Mouse (Mus musculus) heart, adult 2 months (tissue): ENCODE results near the gene Ctnna2. TPM values are rescaled to one million over a fixed set of nuclear protein-coding genes. Genes with fewer than 3 reads are reported as not detected.

Source experiments
- DNase-seq, 2 experiments: peaks; one replicate each; pipeline ENCODE4 v3.0.0; 2021
- H3K27ac ChIP-seq: fragments of 200-600 bp; 2 replicates; pipeline ENCODE4 v1.8.1; 2022
- H3K27me3 ChIP-seq: fragments of 200-500 bp; 2 replicates; pipeline ENCODE4 v1.6.1; 2012; ENCODE audit warnings: mild to moderate bottlenecking, low read length, inconsistent platforms, mixed read lengths; ENCODE audit not compliant: control insufficient read depth, insufficient read depth
- H3K36me3 ChIP-seq: fragments of 200-500 bp; 2 replicates; pipeline ENCODE4 v1.6.1; 2012; ENCODE audit warnings: low read length, inconsistent platforms; ENCODE audit not compliant: control insufficient read depth, insufficient read depth
- H3K4me1 ChIP-seq: fragments of 200-500 bp; 2 replicates; pipeline ENCODE4 v1.6.1; 2011; ENCODE audit warnings: low read length; ENCODE audit not compliant: control insufficient read depth, insufficient read depth
- H3K4me3 ChIP-seq: fragments of 200-600 bp; 2 replicates; pipeline ENCODE4 v1.8.1; 2022
- H3K79me2 ChIP-seq: fragments of 200-500 bp; replicated peaks from 2 replicates; pipeline ENCODE4 v1.6.1; 2012; ENCODE audit warnings: mild to moderate bottlenecking, inconsistent platforms, low read length, moderate library complexity, mixed read lengths; ENCODE audit not compliant: control insufficient read depth, insufficient read depth
- H3K9ac ChIP-seq: fragments of 200-500 bp; 2 replicates; pipeline ENCODE4 v1.6.1; 2012; ENCODE audit warnings: low read depth, mild to moderate bottlenecking, control low read depth, inconsistent platforms, low read length, mixed read lengths
- CTCF ChIP-seq: fragments of 200-600 bp; IDR thresholded peaks from 2 replicates; pipeline ENCODE4 v1.8.1; 2022; ENCODE audit warnings: antibody characterized with exemption, mild to moderate bottlenecking, moderate library complexity
- EP300 ChIP-seq: fragments of 200-500 bp; IDR thresholded peaks from 2 replicates; pipeline ENCODE4 v1.6.1; 2011; ENCODE audit warnings: low read depth, low read length, control low read depth; ENCODE audit not compliant: insufficient read depth
- POLR2A ChIP-seq: fragments of 200-500 bp; IDR thresholded peaks from 2 replicates; pipeline ENCODE4 v1.6.1; 2011; ENCODE audit warnings: mild to moderate bottlenecking, low read depth, low read length, control low read depth; ENCODE audit not compliant: insufficient read depth
- WGBS: fragments of 180-500 bp; shearing (Covaris S2); methylation state at CpG from one replicate; pipeline ENCODE4 v1.1.7; 2018; 5-methylcytosine and 5-hydroxymethylcytosine counted together
- intact Hi-C: fragments of 180-260 bp; cut with DNase I; formaldehyde crosslinking; loops from one replicate; pipeline ENCODE4 v1.15.1; 2025
- long read RNA-seq: library from polyadenylated mRNA; stranded (forward); transcript quantifications from one replicate; pipeline ENCODE4 v2.0.0, GENCODE M21; 2021
- polyA plus RNA-seq: library from polyadenylated mRNA; depleted of rRNA; stranded (reverse); fragments of >200 nt; gene quantifications from 2 replicates; pipeline ENCODE4 v1.2.3, GENCODE M21; 2012; rRNA removed
- total RNA-seq, 2 experiments: library from RNA; stranded (reverse); gene quantifications; 2 replicates each; pipeline ENCODE4 v1.2.3; 2021

The Ctnna2 gene
- total RNA-seq, result not detected
- polyA plus RNA-seq, result 0.06 and 0.12 TPM in 2 replicates
- long read RNA-seq, result 0 reads

- intact Hi-C loops, result no loop called here
- H3K4me3 ChIP-seq, result 0 out of 2 replicates have a peak within 1 kb of the TSS, but pooled peaks have one; percentile 14
- no peaks in the 10 kb centered on the region for H3K4me1 ChIP-seq
- DNase-seq, result peak; percentile 30 to 39
- WGBS, result 1% methylated on average over 57 of the region's 58 CpGs
- no peak within 1 kb of the TSS for H3K9ac ChIP-seq
- no peaks in the 10 kb centered on the region for H3K36me3 ChIP-seq
- no peaks in the 10 kb centered on the region for H3K27me3 ChIP-seq
- no peaks in the 10 kb centered on the region for H3K79me2 ChIP-seq
- no peak within 1 kb of the TSS for H3K27ac ChIP-seq
- TF ChIP-seq EP300 (no peak), CTCF (peak; percentile 34)
Measured at GRCm38 (mm10) chr6:77979241-77979961, at the start of gene Ctnna2. Ctnna2 (minus strand) TSS chr6:77979699.

- Histone ChIP-seq H3K9ac (no peak overlapping the region), H3K4me1 (no peaks in the 10 kb centered on the region), H3K4me3 (no peak overlapping the region), H3K36me3 (no peaks in the 10 kb centered on the region), H3K79me2 (no peaks in the 10 kb centered on the region), H3K27me3 (no peaks in the 10 kb centered on the region), H3K27ac (no peak overlapping the region)
- intact Hi-C loops, result no loop called here
- TF ChIP-seq POLR2A, result no peak
- TF ChIP-seq CTCF, result no peak
- no peak for TF ChIP-seq EP300
- DNase-seq, result no peak
- 15% methylated on average over 15 of the region's 15 CpGs for WGBS
Measured at GRCm38 (mm10) chr6:77980137-77981052, 896 bp upstream of the Ctnna2 start.

- Histone ChIP-seq H3K27me3 (no peaks in the 10 kb centered on the region), H3K9ac (no peak overlapping the region), H3K4me3 (no peak overlapping the region), H3K4me1 (no peaks in the 10 kb centered on the region), H3K36me3 (no peaks in the 10 kb centered on the region), H3K79me2 (no peaks in the 10 kb centered on the region), H3K27ac (no peak overlapping the region)
- WGBS, result 21% methylated on average over 10 of the region's 10 CpGs
- intact Hi-C loops, result no loop called here
- no peak for TF ChIP-seq POLR2A
- no peak for TF ChIP-seq EP300
- TF ChIP-seq CTCF, result no peak
- no peak for DNase-seq
Measured at GRCm38 (mm10) chr6:77978476-77979240, 841 bp downstream of the Ctnna2 start.

GRCm38 (mm10) chr6:77970545-77971242 lies 8.8 kb downstream of the Ctnna2 start:
- WGBS, result 52% methylated on average over 10 of the region's 10 CpGs
- Histone ChIP-seq H3K36me3 (no peaks in the 10 kb centered on the region), H3K79me2 (no peaks in the 10 kb centered on the region), H3K4me3 (no peak overlapping the region), H3K27me3 (no peaks in the 10 kb centered on the region), H3K9ac (no peak overlapping the region), H3K4me1 (no peaks in the 10 kb centered on the region), H3K27ac (no peak overlapping the region)
- DNase-seq, result no peak
- intact Hi-C loops, result no loop called here
- no peak for TF ChIP-seq EP300
- no peak for TF ChIP-seq POLR2A
- no peak for TF ChIP-seq CTCF

- no peaks in the 10 kb centered on the region for H3K4me1 ChIP-seq
- no peak for DNase-seq
Measured at GRCm38 (mm10) chr6:77969774-77970173, 9.7 kb downstream of the Ctnna2 start.

More at GRCm38 (mm10) chr6:77969774-77970173, 9.7 kb downstream of the Ctnna2 start:
- Histone ChIP-seq H3K9ac (no peak overlapping the region), H3K36me3 (no peaks in the 10 kb centered on the region), H3K27me3 (no peaks in the 10 kb centered on the region), H3K4me3 (no peak overlapping the region), H3K79me2 (no peaks in the 10 kb centered on the region), H3K27ac (no peak overlapping the region)
- 19% methylated on average over 4 of the region's 4 CpGs for WGBS
- intact Hi-C loops, result no loop called here
- TF ChIP-seq EP300, result no peak
- no peak for TF ChIP-seq CTCF
- no peak for TF ChIP-seq POLR2A
